Mouse (Mus musculus) kidney, embryonic 15.5 days (tissue): ENCODE data around the gene Ide. TPM values are rescaled to one million over a fixed set of nuclear protein-coding genes. Genes with fewer than 3 reads are reported as not detected.
"Not testable (repeated sequence)": the region's sequence is repeated elsewhere in the genome, so short reads cannot be mapped to it uniquely, and the experiment has no call there.

Experiments used
- ATAC-seq: fragments of 200-750 bp; cut with Nextera tagmentation; replicated peaks from 2 replicates; pipeline ENCODE4 v1.8.0; 2017; ENCODE audit warnings: moderate TSS enrichment; ENCODE audit not compliant: low FRiP score
- H3K27ac ChIP-seq: fragments of 300-500 bp; sonication (generic); 2 replicates; pipeline ENCODE4 v1.5.1; 2015; ENCODE audit warnings: mild to moderate bottlenecking, inconsistent platforms
- H3K27me3 ChIP-seq: fragments of 300-500 bp; sonication (generic); 2 replicates; pipeline ENCODE4 v1.6.1; 2015; ENCODE audit warnings: inconsistent platforms
- H3K36me3 ChIP-seq: fragments of 300-500 bp; sonication (generic); 2 replicates; pipeline ENCODE4 v1.6.1; 2015; ENCODE audit warnings: inconsistent platforms
- H3K4me1 ChIP-seq: fragments of 300-500 bp; sonication (generic); 2 replicates; pipeline ENCODE4 v1.6.1; 2015; ENCODE audit warnings: inconsistent platforms
- H3K4me2 ChIP-seq: fragments of 300-500 bp; sonication (generic); 2 replicates; pipeline ENCODE4 v1.6.1; 2015; ENCODE audit warnings: moderate library complexity, mild to moderate bottlenecking, inconsistent platforms
- H3K4me3 ChIP-seq: fragments of 300-500 bp; sonication (generic); replicated peaks from 2 replicates; pipeline ENCODE4 v1.5.1; 2015; ENCODE audit warnings: mild to moderate bottlenecking, inconsistent platforms
- H3K9ac ChIP-seq: fragments of 300-500 bp; sonication (generic); 2 replicates; pipeline ENCODE4 v1.6.1; 2015; ENCODE audit warnings: mild to moderate bottlenecking, inconsistent platforms
- H3K9me3 ChIP-seq: fragments of 300-500 bp; sonication (generic); replicated peaks from 2 replicates; pipeline ENCODE4 v1.6.1; 2016; ENCODE audit warnings: inconsistent platforms
- WGBS: fragments of 180-500 bp; shearing (Covaris S2); methylation state at CpG from one replicate; pipeline ENCODE4 v1.1.7; 2015; ENCODE audit warnings: mixed read lengths; 5-methylcytosine and 5-hydroxymethylcytosine counted together
- polyA plus RNA-seq: library from polyadenylated mRNA; unstranded; fragments of >200 nt; fragmentation: Nextera tagmentation; extraction: Ambion mirVana; gene quantifications from 2 replicates; pipeline ENCODE4 v1.2.1, GENCODE M21; 2015

Gene Ide
- polyA plus RNA-seq, 1 experiment from 2014 or later: 53.3 TPM

DNA sequence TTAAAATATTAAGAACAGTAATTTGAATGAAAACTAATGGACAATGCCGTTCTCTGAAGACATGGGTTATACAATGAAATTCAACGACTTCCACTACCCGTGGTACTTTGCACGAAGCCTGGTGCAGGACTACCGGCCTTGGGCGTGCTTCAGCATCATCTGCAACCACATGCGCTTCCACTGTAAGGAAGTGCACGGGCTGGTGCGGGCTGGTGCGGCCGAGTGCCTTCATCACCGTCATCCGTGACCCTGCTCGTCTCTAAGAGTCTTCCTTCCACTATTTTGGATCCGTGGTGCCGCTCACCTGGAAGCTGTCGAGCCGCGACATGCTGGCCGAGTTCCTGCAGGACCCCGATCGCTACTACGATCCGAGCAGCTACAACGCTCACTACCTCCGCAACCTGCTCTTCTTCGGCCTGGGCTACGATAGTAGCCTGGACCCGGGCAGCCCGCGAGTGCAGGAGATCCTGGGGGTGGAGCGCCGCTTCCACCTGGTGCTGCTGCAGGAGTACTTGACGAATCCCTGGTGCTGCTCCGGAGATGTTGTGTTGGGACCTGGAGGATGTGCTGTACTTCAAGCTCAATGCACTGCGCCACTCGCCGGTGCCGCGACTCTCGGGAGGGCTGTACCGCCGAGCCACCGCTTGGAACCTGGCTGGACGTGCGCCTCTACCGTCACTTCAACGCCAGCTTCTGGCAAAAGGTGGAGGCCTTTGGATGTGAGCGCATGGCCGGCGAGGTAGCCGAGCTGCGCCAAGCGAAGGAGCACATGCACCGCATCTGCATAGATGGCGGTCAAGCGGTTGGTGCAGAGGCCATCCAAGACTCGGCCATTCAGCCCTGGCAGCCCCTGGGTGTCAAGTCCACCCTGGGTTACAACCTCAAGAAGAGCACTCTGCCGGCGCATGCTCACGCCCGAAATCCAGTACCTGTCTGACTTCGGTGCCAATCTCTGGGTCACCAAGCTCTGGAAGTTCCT is 103.8 kb downstream of the Ide start:
- Histone ChIP-seq H3K4me3 (peak overlapping the region; percentile 42), H3K9ac (no peak overlapping the region), H3K27me3 (peaks cover 50% of the 10 kb centered on the region), H3K4me2 (peak overlapping the region; percentile 71), H3K36me3 (no peaks in the 10 kb centered on the region), H3K27ac (no peak overlapping the region), H3K9me3 (no peaks in the 10 kb centered on the region), H3K4me1 (peaks cover 8% of the 10 kb centered on the region)
- 4% methylated on average over 63 of the region's 63 CpGs for WGBS
- ATAC-seq: no peak

DNA sequence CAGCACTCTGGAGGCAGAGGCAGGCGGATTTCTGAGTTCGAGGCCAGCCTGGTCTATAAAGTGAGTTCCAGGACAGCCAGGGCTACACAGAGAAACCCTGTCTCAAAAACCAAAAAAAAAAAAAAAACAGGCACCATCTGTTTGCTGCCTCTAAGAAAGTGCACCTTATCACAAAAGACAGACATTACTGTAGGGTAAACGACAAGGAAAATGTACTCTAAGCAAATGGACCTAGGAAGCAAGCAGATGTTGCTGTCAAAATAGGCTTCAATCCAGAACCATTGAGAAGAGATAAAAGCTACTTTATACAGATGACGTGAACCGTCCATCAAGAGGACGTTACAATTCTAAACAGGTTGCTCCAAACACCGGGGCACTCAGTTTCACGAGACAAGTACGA is 105.1 kb downstream of the Ide start:
- H3K9me3 ChIP-seq, H3K4me2 ChIP-seq, H3K4me3 ChIP-seq, H3K9ac ChIP-seq, H3K36me3 ChIP-seq, H3K27ac ChIP-seq, H3K4me1 ChIP-seq, ATAC-seq: not testable (repeated sequence)
- peaks cover 44% of the 10 kb centered on the region for H3K27me3 ChIP-seq
- WGBS: 64% methylated on average over 9 of the region's 9 CpGs

DNA sequence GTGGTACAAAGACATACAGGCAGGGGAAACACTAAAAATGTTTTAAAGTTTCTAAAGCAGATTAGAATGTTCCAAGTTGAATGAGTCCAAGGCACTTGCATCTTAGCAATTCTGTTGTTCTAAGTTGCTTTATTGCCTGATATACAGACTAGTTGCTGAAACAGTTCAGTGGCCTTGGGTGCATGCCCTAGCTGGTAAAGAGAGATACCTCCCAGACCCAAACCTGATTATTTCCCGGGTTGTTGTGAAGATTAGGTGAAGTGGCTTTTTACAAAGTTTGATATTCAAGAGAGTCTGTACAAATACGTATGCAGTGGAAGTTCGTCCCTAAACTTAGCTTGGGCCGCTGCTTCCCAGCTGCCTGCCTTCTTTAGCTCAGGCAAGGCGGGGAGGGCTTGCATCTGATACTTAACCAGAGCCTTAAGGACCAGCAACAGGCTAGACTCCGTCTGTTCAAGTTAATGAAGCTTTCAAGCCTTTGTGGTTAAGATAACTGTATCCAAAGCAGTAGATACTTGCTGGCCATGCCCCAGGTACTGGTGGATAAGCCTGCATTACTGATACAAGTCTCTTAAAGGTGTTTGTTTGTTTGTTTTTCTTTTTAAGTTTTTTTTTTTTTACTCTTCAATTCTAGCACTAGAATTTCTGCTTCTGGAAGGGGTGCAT is 112.3 kb downstream of the Ide start:
- 83% methylated on average over 6 of the region's 6 CpGs for WGBS
- Histone ChIP-seq H3K9me3 (no peaks in the 10 kb centered on the region), H3K27ac (no peak overlapping the region), H3K27me3 (no peaks in the 10 kb centered on the region), H3K9ac (no peak overlapping the region), H3K4me2 (no peak overlapping the region), H3K4me1 (no peaks in the 10 kb centered on the region), H3K4me3 (no peak overlapping the region), H3K36me3 (peaks cover 41% of the 10 kb centered on the region)
- no peak for ATAC-seq

Other genes starting within 250 kb of the Ide start
- gene March5, start 130.3 kb downstream of the Ide start, polyA plus RNA-seq: 88.4 and 95.6 TPM in 2 replicates
- gene Cpeb3, start 129.3 kb downstream of the Ide start, polyA plus RNA-seq: 1.2 TPM in 2 replicates
- gene Kif11, start 38.6 kb upstream of the Ide start, polyA plus RNA-seq: 60.8 and 60.9 TPM in 2 replicates
- gene Hhex, start 97.0 kb upstream of the Ide start, polyA plus RNA-seq: 17.4 and 19.9 TPM in 2 replicates
- 23.2 and 23.4 TPM in 2 replicates for gene Exoc6, start 212.6 kb upstream of the Ide start, polyA plus RNA-seq